Mouse (Mus musculus): Measurements from ENCODE around the gene Olfr324. TPM values are rescaled to one million over a fixed set of nuclear protein-coding genes. Genes with fewer than 3 reads are reported as not detected.

Olfr324 gene
- total and polyA plus RNA-seq, 3 experiments = not detected

DNA sequence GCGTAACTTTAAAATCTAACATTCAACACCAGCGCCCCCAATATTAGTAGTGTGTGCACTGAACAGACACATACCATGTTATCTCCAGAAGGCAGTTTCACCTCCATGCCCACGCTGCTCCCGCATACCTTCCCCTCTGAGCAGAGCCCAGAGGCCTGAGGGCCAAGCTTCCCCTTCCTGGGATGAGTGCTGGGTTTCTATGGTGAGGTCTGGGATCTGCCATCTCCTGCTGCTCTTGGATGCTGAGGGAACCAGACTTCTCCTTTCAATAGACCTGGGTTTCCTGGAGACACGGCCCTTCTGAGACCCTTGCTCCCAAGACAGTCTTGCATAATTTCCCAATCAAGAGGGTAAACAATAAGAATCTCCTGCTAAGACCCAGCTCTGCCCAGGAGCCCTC, 35.5 kb downstream of the Olfr324 start, which contains the start of gene Olfr323:
Gene Olfr323 (minus strand): TSS at position 101 of the 400 bp plus-strand sequence.
- Histone ChIP-seq H3K9ac (ENCODE audit: control insufficient read depth, low read depth, low read length, poor library complexity, severe bottlenecking) (no peak within 1 kb of the TSS), H3K79me2 (ENCODE audit: control insufficient read depth, insufficient read depth, low read length, poor library complexity) (no peaks in the 10 kb centered on the region), H3K9me3 (replicated peaks; ENCODE audit: insufficient read depth, low read length) (no peaks in the 10 kb centered on the region), H3K36me3 (ENCODE audit: control insufficient read depth in 1 of 2, insufficient read depth in 2 of 2, low read length in 2 of 2) (no peaks in the 10 kb centered on the region), H3K27me3 (ENCODE audit: control insufficient read depth in 1 of 2, insufficient read depth in 2 of 2, low read length in 2 of 2) (peaks cover 6 to 15% of the 10 kb centered on the region in 2 experiments), H3K4me1 (ENCODE audit: control insufficient read depth in 1 of 2, insufficient read depth in 2 of 2, low read length in 2 of 2) (no peaks in the 10 kb centered on the region), H3K4me3 (ENCODE audit: control insufficient read depth in 1 of 2, insufficient read depth in 1 of 2, low read depth in 2 of 2, low read length in 2 of 2) (no peak within 1 kb of the TSS), H3K27ac (ENCODE audit: control insufficient read depth, low read depth, low read length) (no peak within 1 kb of the TSS)
- DNase-seq (ENCODE audit: low read depth, low spot score) = no peak
- TF ChIP-seq ZC3H11A (IDR thresholded peaks at IDR 0.05; ENCODE audit: low read depth, low read length) = no peak
- TF ChIP-seq POLR2AphosphoS5 (IDR thresholded peaks at IDR 0.05; ENCODE audit: borderline replicate concordance, low read depth, low read length) = no peak

DNA sequence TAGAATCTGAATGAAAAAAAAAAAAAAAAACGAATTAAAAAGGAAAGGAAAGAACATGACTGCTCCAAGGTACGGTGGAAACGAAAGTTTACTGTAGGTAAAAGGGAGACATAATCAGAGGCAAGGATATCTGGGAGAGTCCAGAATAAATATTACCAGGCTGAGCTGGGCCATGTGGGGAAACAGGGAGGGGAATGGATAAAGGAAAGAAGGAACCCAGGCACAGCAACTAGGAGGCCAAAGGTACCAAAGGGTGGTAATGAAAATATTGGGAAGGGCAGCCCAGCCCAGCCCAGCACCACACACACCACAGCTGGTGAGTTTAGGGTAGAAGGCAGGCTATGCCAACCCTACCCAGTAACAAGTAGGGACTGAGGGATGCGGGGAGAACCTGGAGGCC, 40.0 kb downstream of the Olfr324 start:
- Histone ChIP-seq H3K36me3 (ENCODE audit: control insufficient read depth in 1 of 2, insufficient read depth in 2 of 2, low read length in 2 of 2) (peaks cover 0 to 7% of the 10 kb centered on the region in 2 experiments; a peak in 2 of 4 replicates), H3K9me3 (replicated peaks; ENCODE audit: insufficient read depth, low read length) (no peaks in the 10 kb centered on the region), H3K4me3 (ENCODE audit: control insufficient read depth in 1 of 2, insufficient read depth in 1 of 2, low read depth in 2 of 2, low read length in 2 of 2) (no peak overlapping the region; a peak in 1 of 4 replicates), H3K27ac (ENCODE audit: control insufficient read depth, low read depth, low read length) (no peak overlapping the region), H3K79me2 (ENCODE audit: control insufficient read depth, insufficient read depth, low read length, poor library complexity) (no peaks in the 10 kb centered on the region), H3K9ac (ENCODE audit: control insufficient read depth, low read depth, low read length, poor library complexity, severe bottlenecking) (no peak overlapping the region), H3K27me3 (ENCODE audit: control insufficient read depth in 1 of 2, insufficient read depth in 2 of 2, low read length in 2 of 2) (peaks cover 0 to 6% of the 10 kb centered on the region in 2 experiments; a peak in 1 of 4 replicates), H3K4me1 (ENCODE audit: control insufficient read depth in 1 of 2, insufficient read depth in 2 of 2, low read length in 2 of 2) (peaks cover 2 to 7% of the 10 kb centered on the region in 2 experiments; a peak in 3 of 4 replicates)
- no peak for TF ChIP-seq POLR2AphosphoS2 (IDR thresholded peaks at IDR 0.05; ENCODE audit: low read length)
- TF ChIP-seq MEF2A (IDR thresholded peaks at IDR 0.05; ENCODE audit: extremely low read depth, insufficient replicate concordance, low read depth, low read length, poor library complexity, severe bottlenecking) = no peak
- no peak for TF ChIP-seq CHD1 (IDR thresholded peaks at IDR 0.05; ENCODE audit: low read depth, low read length)
- no peak for TF ChIP-seq SMC3 (IDR thresholded peaks at IDR 0.05; ENCODE audit: low read depth, low read length)
- TF ChIP-seq GABPA (IDR thresholded peaks at IDR 0.05; ENCODE audit: low read depth, low read length) = no peak
- TF ChIP-seq BHLHE40 (IDR thresholded peaks at IDR 0.05; ENCODE audit: borderline replicate concordance, low read depth, low read length) = no peak
- TF ChIP-seq SIN3A (IDR thresholded peaks at IDR 0.05; ENCODE audit: low read length) = no peak
- TF ChIP-seq POLR2AphosphoS5 (IDR thresholded peaks at IDR 0.05; ENCODE audit: borderline replicate concordance, low read depth, low read length) = no peak
- no peak for TF ChIP-seq MAZ (IDR thresholded peaks at IDR 0.05; ENCODE audit: low read depth, low read length)
- no peak for TF ChIP-seq E2F4 (IDR thresholded peaks at IDR 0.05; ENCODE audit: borderline replicate concordance, low read depth, low read length)
- no peak for DNase-seq (ENCODE audit: low read depth, low spot score)

DNA sequence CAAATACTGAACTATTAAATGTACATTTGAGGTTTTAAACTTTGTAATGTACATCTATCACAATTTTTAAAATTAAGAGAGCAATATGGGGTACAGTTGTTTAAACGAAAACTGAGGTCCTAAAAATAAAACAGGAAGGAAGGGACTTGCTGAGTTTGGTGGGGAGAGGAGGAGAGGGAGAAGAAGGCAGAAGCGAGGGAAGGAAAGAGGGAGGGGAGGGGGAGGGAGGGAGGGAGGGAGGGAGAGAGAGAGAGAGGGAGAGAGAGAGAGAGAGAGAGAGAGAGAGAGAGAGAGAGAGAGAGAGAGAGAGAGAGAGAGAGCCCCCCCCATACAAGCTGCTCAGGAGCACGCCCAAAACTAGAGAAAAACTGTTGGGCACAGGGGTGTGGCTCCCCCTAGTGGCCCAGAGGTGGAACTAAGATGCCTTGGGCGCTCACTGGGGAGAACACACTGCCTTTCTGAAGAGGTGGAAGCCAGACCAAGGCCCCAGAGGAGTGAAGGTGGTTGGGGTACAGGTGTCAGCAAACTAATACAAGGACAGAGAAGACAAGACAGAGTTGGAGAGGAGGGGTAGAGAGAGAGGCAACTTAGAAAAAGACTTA, 41.6 kb downstream of the Olfr324 start:
- Histone ChIP-seq H3K4me1 (ENCODE audit: control insufficient read depth in 1 of 2, insufficient read depth in 2 of 2, low read length in 2 of 2) (peaks cover 2 to 9% of the 10 kb centered on the region in 2 experiments; a peak in 3 of 4 replicates), H3K9me3 (replicated peaks; ENCODE audit: insufficient read depth, low read length) (no peaks in the 10 kb centered on the region), H3K27me3 (ENCODE audit: control insufficient read depth in 1 of 2, insufficient read depth in 2 of 2, low read length in 2 of 2) (no peaks in the 10 kb centered on the region; a peak in 1 of 4 replicates), H3K4me3 (ENCODE audit: control insufficient read depth in 1 of 2, insufficient read depth in 1 of 2, low read depth in 2 of 2, low read length in 2 of 2) (peak overlapping the region in 1 of 2 experiments; percentile 36; a peak in 2 of 4 replicates), H3K79me2 (ENCODE audit: control insufficient read depth, insufficient read depth, low read length, poor library complexity) (no peaks in the 10 kb centered on the region; the same call in 1 of the 2 replicates), H3K36me3 (ENCODE audit: control insufficient read depth in 1 of 2, insufficient read depth in 2 of 2, low read length in 2 of 2) (peaks cover 0 to 8% of the 10 kb centered on the region in 2 experiments; a peak in 2 of 4 replicates), H3K9ac (ENCODE audit: control insufficient read depth, low read depth, low read length, poor library complexity, severe bottlenecking) (peak overlapping the region; percentile 19), H3K27ac (ENCODE audit: control insufficient read depth, low read depth, low read length) (no peak overlapping the region)
- DNase-seq (ENCODE audit: low read depth, low spot score) = peak; percentile 89
- TF ChIP-seq HCFC1 (IDR thresholded peaks at IDR 0.05; ENCODE audit: low read depth, low read length) (no peak), MXI1 (IDR thresholded peaks at IDR 0.05; ENCODE audit: low read depth, low read length) (no peak), TBP (IDR thresholded peaks at IDR 0.05; ENCODE audit: low read depth, low read length) (no peak), MAFK (IDR thresholded peaks at IDR 0.05; ENCODE audit: borderline replicate concordance, low read depth, low read length) (no peak), MAZ (IDR thresholded peaks at IDR 0.05; ENCODE audit: low read depth, low read length) (no peak), RAD21 (IDR thresholded peaks at IDR 0.05; ENCODE audit: low read depth, low read length) (peak; percentile 29), TCF12 (IDR thresholded peaks at IDR 0.05; ENCODE audit: low read depth, low read length) (no peak), ZC3H11A (IDR thresholded peaks at IDR 0.05; ENCODE audit: low read depth, low read length) (no peak), USF1 (IDR thresholded peaks at IDR 0.05; ENCODE audit: low read depth, low read length) (no peak), MAX (IDR thresholded peaks at IDR 0.05; ENCODE audit: low read length) (no peak), CTCF (IDR thresholded peaks at IDR 0.05 in 2 of 3, conservative IDR thresholded peaks at IDR 0.05 in 1 of 3; ENCODE audit: control insufficient read depth in 1 of 3, insufficient read depth in 1 of 3, low read depth in 2 of 3, low read length in 3 of 3, poor library complexity in 1 of 3, severe bottlenecking in 1 of 3) (peak; percentile 37 to 55 (median 48); a peak in 5 of 6 replicates), CHD1 (IDR thresholded peaks at IDR 0.05; ENCODE audit: low read depth, low read length) (no peak), TAL1 (IDR thresholded peaks at IDR 0.05; ENCODE audit: low read length) (no peak), ZNF384 (IDR thresholded peaks at IDR 0.05; ENCODE audit: low read depth, low read length) (no peak), EP300 (IDR thresholded peaks at IDR 0.05; ENCODE audit: low read depth in 1 of 2, low read length in 2 of 2) (no peak), POLR2AphosphoS2 (IDR thresholded peaks at IDR 0.05; ENCODE audit: low read length) (no peak), ZMIZ1 (IDR thresholded peaks at IDR 0.05; ENCODE audit: low read depth, low read length) (no peak)

All from MEL (cell line).